Mouse (Mus musculus): ENCODE results near the gene Tcea3. TPM values are rescaled to one million over a fixed set of nuclear protein-coding genes. Genes with fewer than 3 reads are reported as not detected.
A peak's percentile ranks its signal among the peaks of the same experiment; 100 is the strongest.

The Tcea3 gene
- polyA plus RNA-seq, 2 experiments from 2014 or later, result 1.2 TPM; not detected in 1

DNA sequence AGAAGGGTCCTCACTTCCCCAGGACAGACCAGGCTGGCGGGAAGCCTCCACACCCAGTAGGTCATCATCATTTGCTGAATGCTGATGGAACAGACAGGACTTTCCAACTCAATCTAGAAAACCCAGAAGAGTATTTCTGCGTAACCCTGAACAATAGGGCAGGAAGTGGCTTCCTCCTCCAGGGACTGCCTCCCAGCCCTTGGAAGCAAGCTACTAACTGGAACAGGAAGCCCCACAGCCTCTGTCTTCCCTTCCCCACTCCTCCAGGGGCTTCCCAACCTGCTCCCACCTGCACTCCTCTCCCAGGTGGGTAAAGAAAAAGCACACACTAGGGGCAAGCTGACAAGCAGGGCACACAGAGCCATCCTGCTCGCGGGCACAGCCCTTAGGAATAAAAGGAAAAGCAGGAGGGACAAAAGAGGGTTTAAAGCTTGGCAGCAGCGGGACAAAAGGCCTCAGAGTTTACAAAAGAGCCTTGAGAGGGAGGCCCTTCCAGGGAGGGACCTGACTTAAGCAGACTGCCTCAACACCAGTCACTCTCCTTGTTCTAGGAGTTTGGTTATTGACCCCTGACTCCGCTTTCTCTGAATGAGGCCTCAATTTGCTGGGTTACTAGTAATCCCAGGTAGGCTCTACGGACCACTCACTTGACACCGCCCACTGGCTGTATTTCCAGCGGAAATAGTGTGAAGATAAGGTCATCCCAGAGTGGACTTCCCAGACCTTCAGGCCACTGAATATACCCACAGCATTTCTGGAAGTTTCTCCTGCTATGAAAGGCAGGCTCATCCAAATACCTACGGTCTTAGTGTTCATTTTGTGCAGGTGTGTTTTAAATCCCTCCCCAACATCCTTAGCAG lies 35.3 kb downstream of the Tcea3 start:
- no peak for ATAC-seq

DNA sequence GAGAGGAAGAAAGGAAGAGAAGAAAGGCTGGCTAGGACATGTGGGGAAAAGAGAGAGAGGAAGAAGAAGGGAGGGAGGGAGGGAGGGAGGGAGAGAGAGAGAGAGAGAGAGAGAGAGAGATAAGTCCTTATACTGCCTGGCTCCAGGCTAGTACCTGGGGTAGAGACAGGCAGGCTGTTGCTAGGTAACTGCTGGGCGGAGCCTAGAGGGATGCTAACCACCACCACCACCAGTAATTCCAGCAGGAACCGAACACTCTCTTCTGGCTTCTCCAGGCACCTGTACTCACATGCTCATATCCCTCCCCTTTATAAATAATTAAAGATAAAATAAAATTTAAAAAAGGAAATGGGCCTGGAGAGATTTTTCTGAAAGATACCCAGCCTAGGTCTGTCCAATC lies 36.3 kb downstream of the Tcea3 start:
- no peak for ATAC-seq

- ATAC-seq, result no peak
Measured at GRCm38 (mm10) chr4:136284455-136284854, 36.9 kb downstream of the Tcea3 start, which contains the start of gene Zfp46. Gene Zfp46, plus strand, starts transcription at chr4:136284683.

- no peak for ATAC-seq
Measured at GRCm38 (mm10) chr4:136284891-136285290, 37.4 kb downstream of the Tcea3 start.

GRCm38 (mm10) chr4:136285348-136285810 lies 37.9 kb downstream of the Tcea3 start:
- ATAC-seq, result peak; percentile 88

DNA sequence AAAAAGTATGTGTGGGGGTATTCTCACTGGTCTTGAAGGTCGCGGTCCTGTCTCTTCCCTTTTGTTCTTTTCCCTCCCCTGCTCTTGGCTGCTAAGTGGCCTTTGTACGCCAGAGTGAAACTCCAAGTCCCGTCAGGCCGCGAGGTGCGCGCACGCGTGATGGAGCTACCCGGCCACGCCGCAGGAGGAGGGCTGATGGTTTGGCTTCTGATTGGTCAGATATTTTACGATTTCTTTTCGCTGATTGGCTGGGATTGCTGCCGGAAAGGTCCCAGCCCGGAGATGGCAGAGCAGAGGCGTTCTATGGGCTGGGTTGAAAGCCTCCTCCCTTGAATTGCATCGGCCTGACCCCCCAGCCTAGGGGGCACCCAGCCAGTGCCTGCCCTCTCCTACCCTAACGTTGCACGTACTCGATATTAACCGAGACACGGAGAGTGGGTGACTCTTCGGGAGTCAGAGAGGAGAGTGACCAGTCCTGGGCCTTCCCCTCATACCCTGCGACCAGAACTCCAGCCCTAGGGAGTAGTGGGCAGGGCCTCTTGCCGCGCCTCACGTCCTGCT lies 38.4 kb downstream of the Tcea3 start:
- ATAC-seq, result peak; percentile 94

DNA sequence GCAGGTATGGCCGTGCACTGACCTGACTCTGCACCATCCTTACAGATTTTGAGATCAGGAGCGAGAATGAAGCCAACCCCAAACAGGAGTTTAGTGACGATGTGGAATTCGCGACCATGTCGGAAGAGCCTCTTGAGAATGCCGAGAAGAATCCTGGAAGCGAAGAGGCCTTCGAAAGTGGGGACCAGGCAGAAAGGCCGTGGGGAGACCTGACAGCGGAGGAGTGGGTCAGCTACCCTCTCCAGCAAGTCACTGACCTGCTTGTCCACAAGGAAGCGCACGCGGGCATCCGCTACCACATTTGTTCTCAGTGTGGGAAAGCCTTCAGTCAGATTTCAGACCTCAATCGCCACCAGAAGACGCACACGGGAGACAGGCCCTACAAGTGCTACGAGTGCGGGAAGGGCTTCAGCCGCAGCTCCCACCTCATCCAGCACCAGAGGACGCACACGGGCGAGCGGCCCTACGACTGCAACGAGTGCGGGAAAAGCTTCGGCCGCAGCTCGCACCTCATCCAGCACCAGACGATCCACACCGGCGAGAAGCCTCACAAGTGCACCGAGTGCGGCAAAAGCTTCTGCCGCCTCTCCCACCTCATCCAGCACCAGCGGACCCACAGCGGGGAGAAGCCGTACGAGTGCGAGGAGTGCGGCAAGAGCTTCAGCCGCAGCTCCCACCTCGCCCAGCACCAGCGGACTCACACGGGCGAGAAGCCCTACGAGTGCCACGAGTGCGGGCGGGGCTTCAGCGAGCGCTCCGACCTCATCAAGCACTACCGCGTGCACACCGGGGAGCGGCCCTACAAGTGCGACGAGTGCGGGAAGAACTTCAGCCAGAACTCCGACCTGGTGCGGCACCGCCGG lies 42.6 kb downstream of the Tcea3 start:
- no peak for ATAC-seq

- ATAC-seq, result no peak
Measured at GRCm38 (mm10) chr4:136290781-136291595, 43.5 kb downstream of the Tcea3 start.

- ATAC-seq, result no peak
Measured at GRCm38 (mm10) chr4:136291692-136292091, 44.2 kb downstream of the Tcea3 start.

DNA sequence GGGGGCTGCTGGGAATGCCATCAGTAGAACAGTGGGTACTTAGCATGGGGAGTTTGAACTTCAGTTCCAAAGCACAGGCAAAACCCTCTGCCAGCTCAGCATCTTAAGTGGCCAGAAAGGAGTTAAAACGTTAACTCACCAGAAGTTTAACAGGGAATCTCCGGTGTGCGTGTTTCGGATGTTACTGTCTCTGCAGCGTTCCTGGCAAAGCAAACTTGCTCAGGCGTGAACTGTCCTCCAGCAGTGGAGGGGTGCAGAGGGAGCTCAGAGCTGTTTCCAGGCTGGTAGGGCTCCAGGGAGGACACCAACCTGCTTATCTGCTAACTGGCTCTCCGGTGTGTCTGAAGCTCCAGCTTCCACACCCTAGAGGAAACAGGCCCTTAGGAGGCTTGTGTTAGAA lies 48.4 kb downstream of the Tcea3 start:
- ATAC-seq, result no peak

- ATAC-seq, result no peak
Measured at GRCm38 (mm10) chr4:136302462-136302861, 54.9 kb downstream of the Tcea3 start.

GRCm38 (mm10) chr4:136304181-136304580 lies 56.7 kb downstream of the Tcea3 start:
- ATAC-seq, result no peak

DNA sequence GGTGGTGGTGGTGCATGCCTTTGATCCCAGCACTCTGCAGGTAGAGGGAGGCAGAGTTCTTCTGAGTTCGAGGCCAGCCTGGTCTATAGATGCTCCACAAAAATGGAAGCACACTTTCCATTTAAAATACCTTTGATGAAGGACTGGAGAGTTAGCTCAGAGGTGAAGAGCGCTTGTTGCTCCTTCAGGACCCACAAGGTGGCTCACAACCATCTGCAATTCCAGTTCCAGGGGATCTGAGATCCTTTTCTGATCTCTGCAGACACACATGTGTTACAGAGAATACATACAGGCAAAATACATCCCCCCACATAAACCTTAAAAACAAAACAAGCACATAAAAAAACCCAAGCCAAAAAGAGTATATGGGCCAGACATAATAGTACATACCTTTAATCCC lies 60.8 kb downstream of the Tcea3 start:
- ATAC-seq, result no peak

- ATAC-seq, result peak; percentile 57
Measured at GRCm38 (mm10) chr4:136309780-136310179, 62.3 kb downstream of the Tcea3 start.

DNA sequence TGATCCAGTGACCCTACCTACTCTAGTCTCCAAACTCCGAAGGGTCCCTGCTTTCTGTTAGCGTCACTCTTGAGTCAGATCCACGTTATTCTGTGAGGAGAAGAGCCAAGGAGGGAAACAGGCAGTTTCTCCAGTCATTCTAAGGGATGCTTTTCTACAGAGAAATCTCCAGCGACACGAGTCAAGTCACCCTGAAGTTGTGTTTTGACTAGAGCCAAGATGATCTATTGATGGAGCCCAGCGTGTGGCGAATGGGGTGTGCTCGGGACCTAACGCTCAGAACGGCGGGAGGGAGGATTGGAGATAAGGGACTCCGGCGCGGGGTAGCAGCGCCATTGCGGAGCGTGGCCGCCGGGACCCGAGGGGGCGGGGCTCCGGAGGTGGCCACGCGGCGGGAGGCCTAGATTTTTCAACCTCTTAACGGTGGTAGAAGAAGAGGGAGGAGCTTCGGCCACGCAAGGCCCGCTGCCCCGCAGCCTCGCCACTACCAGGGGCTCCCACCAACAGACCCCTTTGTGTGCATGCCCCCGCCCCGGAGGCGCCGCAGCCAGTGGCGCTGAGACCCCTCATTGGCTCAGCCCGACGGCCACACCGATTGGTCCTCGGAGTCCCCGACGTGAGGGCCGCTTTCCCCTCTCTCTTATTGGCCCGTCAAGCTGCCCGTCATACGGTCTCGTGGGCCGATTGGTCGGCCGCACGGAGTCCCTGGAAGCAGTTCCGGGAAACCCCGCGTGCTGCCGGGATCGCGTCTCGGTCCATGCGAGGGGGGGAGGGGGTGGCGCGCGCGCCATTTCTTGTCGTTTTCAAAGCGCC lies 62.9 kb downstream of the Tcea3 start, which contains the start of gene Hnrnpr:
Gene Hnrnpr, plus strand, starts transcription at position 714 of the 813 bp plus-strand sequence.
- ATAC-seq, result peak; percentile 97

- no peak for ATAC-seq
Measured at GRCm38 (mm10) chr4:136311042-136311999, 63.8 kb downstream of the Tcea3 start.

- no peak for ATAC-seq
Measured at GRCm38 (mm10) chr4:136312616-136313015, 65.1 kb downstream of the Tcea3 start.

- no peak for ATAC-seq
Measured at GRCm38 (mm10) chr4:136317667-136318066, 70.1 kb downstream of the Tcea3 start.

DNA sequence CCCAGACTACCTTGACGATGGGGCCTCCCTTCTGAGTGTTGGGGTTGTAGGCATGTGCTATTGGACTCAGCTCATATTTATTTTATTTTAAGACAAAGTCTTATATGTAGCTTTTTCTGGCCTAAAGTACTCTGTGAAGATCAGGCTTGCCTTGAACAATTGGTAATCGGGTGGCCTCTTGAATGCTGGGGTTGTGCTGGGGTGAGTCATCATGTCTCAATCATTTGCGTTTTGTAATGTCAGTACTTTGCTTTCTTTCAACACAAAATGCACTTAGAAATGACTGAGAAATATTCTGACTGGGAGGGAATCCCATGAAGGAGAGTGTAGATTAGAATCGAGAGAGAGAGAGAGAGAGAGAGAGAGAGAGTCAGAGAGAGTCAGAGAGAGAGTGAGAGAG lies 72.5 kb downstream of the Tcea3 start:
- no peak for ATAC-seq

GRCm38 (mm10) chr4:136324226-136324625 lies 76.7 kb downstream of the Tcea3 start:
- no peak for ATAC-seq

Measured in CD4-positive, CD25-positive, alpha-beta regulatory T cell, adult 4 months (primary cell).